In the genomic region with DNA sequence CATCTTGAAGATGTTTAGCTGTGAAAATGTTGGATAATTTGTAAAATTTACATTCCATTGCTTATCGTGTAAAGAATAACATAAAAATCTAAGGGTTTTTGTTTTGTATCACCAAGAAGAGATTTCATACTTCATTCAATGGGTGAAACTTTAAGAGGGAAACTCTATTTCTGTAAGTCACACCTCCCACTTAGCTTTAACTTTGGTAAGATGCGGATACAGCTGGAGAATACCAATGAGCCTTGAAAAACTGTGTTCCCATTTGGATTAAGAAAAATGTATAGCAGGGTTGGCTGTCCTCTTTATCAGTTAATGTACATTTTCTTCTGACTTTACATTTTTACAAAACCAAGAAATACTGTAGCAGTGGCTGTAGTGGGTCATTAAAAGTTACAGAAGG, we compare ENCODE assay signal across 29 mouse cellular contexts. TPM values are rescaled to one million over a fixed set of nuclear protein-coding genes. Genes with fewer than 3 reads are reported as not detected.
DNase-seq lines count a peak whose midpoint lies in the region; ATAC-seq and TF ChIP-seq lines count a peak whose summit lies in the region.
"Had no signal": no experiment of that assay in that cellular context is flagged by ENCODE, and none has a peak within 500 bp of the region (broad histone marks: within the 10 kb centered on the region; RNA-seq: fewer than 3 reads in every experiment).

No protein-coding gene starts in this region.

- intact Hi-C loops in left cerebral cortex, adult 2 months (cut with DNase I): loop anchor here (2.0 kb wide), 1 partner anchor 53 kb away; no protein-coding TSS in a partner anchor

- H3K9ac ChIP-seq in midbrain, embryonic 11.5 days (ENCODE audit: low read length): no peak overlapping the region
- H3K9ac ChIP-seq: embryonic facial prominence, embryonic 13.5 days; embryonic facial prominence, embryonic 15.5 days; forebrain, embryonic 12.5 days had no signal

- 93% methylated on average over 2 of the region's 2 CpGs for WGBS in midbrain, embryonic 11.5 days

- H3K9me3 ChIP-seq in midbrain, embryonic 11.5 days (ENCODE audit: control insufficient read depth, low read length): no peaks in the 10 kb centered on the region
- H3K9me3 ChIP-seq: embryonic facial prominence, embryonic 13.5 days; embryonic facial prominence, embryonic 15.5 days; forebrain, embryonic 10.5 days; forebrain, embryonic 12.5 days had no signal

- DNase-seq in frontal cortex, postnatal 25 days (ENCODE audit: low spot score in 2 of 2): no peak
- no peak for DNase-seq in left cerebral cortex, adult 2 months (ENCODE audit: extremely low spot score in 1 of 2, low spot score in 2 of 2)
- no peak for DNase-seq in left cerebral cortex, adult 18-20 months (ENCODE audit: low spot score in 2 of 2)
- peak; percentile 77 for DNase-seq in brain, adult 2 months (ENCODE audit: low read depth, low spot score)
- no peak for DNase-seq in midbrain, embryonic 11.5 days (ENCODE audit: low spot score, missing footprints)
- DNase-seq: adrenal gland, adult 8-10 months; adrenal gland, postnatal 14 days; adrenal gland, postnatal 36 days; B cell, adult 2 months; cerebellum, adult 11 months; cerebellum, adult 18-20 months; cerebellum, adult 8-10 months; cerebellum, adult 9-11 months; cerebellum, postnatal 14 days; cerebellum, postnatal 36 days; embryo, embryonic 11 days had no signal

- H3K4me1 ChIP-seq in midbrain, embryonic 11.5 days (ENCODE audit: control insufficient read depth, insufficient read depth, low read length): no peaks in the 10 kb centered on the region
- H3K4me1 ChIP-seq: embryonic facial prominence, embryonic 13.5 days; embryonic facial prominence, embryonic 15.5 days; forebrain, embryonic 10.5 days; forebrain, embryonic 12.5 days had no signal

- peak overlapping the region; percentile 50 for H3K27ac ChIP-seq in left cerebral cortex, adult 2 months
- no peak overlapping the region for H3K27ac ChIP-seq in midbrain, embryonic 11.5 days (ENCODE audit: low read depth, low read length)
- H3K27ac ChIP-seq: embryonic facial prominence, embryonic 13.5 days; embryonic facial prominence, embryonic 15.5 days; forebrain, embryonic 10.5 days; forebrain, embryonic 12.5 days had no signal

- H3K4me3 ChIP-seq in left cerebral cortex, adult 2 months: no peak overlapping the region
- H3K4me3 ChIP-seq in midbrain, embryonic 11.5 days (ENCODE audit: low read depth, low read length): no peak overlapping the region
- H3K4me3 ChIP-seq: embryonic facial prominence, embryonic 13.5 days; embryonic facial prominence, embryonic 15.5 days; erythroblast, embryonic 14.5 days; forebrain, embryonic 10.5 days; forebrain, embryonic 12.5 days had no signal

- no peak overlapping the region for H3K4me2 ChIP-seq in midbrain, embryonic 11.5 days
- H3K4me2 ChIP-seq: embryonic facial prominence, embryonic 13.5 days; embryonic facial prominence, embryonic 15.5 days; forebrain, embryonic 12.5 days had no signal

- H3K36me3 ChIP-seq in midbrain, embryonic 11.5 days (ENCODE audit: control insufficient read depth, insufficient read depth, low read length): no peaks in the 10 kb centered on the region
- H3K36me3 ChIP-seq: embryonic facial prominence, embryonic 13.5 days; embryonic facial prominence, embryonic 15.5 days; forebrain, embryonic 10.5 days; forebrain, embryonic 12.5 days; G1E had no signal

- peak; percentile 90 for ATAC-seq in frontal cortex, adult (ENCODE audit: low TSS enrichment)
- no peak for ATAC-seq in midbrain, embryonic 11.5 days (ENCODE audit: low FRiP score)
- ATAC-seq: activated CD4-positive, CD25-positive, alpha-beta regulatory T cell, adult 4 months; CD4-positive, CD25-positive, alpha-beta regulatory T cell, adult 4 months; forebrain, embryonic 14.5 days; forebrain, embryonic 16.5 days; Patski had no signal

- TF ChIP-seq CTCF in left cerebral cortex, adult 2 months (IDR thresholded peaks at IDR 0.05): no peak

- no peaks in the 10 kb centered on the region for H3K27me3 ChIP-seq in midbrain, embryonic 11.5 days (ENCODE audit: control insufficient read depth, insufficient read depth, low read length)
- H3K27me3 ChIP-seq: CH12.LX; embryonic facial prominence, embryonic 15.5 days; forebrain, embryonic 12.5 days; Patski had no signal

RNA-seq across cellular contexts. Expression of a gene that starts 8.5 kb away (rescaled TPM):
- total RNA-seq in left cerebral cortex, adult 2 months (2021): 100 to 1,000 TPM; 123 to 127 TPM
- total RNA-seq in left cerebral cortex, adult 18-20 months (2021): 100 to 1,000 TPM; 119 to 125 TPM
- 7.5 and 9.9 TPM in 2 replicates for polyA plus RNA-seq in midbrain, embryonic 11.5 days (2014; fragmentation: Nextera tagmentation; extraction: Ambion mirVana)
- polyA plus RNA-seq: G1E had no signal
